Mouse (Mus musculus): ENCODE results near the gene Chd2. TPM values are rescaled to one million over a fixed set of nuclear protein-coding genes. Genes with fewer than 3 reads are reported as not detected.

Chd2 gene
- polyA plus RNA-seq, 1 experiment from 2014 or later: 70.9 TPM

- WGBS: under 1% methylated on average over 58 of the region's 80 CpGs
- Histone ChIP-seq H3K9ac (ENCODE audit: low read depth, low read length) (peak overlapping the region; percentile 100), H3K36me3 (ENCODE audit: control insufficient read depth, insufficient read depth, low read length) (peaks cover 2% of the 10 kb centered on the region), H3K4me3 (ENCODE audit: low read length) (peak overlapping the region; percentile 97), H3K4me1 (ENCODE audit: control insufficient read depth, insufficient read depth, low read length) (peaks cover 9% of the 10 kb centered on the region), H3K27ac (ENCODE audit: low read depth, low read length) (peak overlapping the region; percentile 98), H3K27me3 (ENCODE audit: control insufficient read depth, insufficient read depth, low read length) (no peaks in the 10 kb centered on the region), H3K9me3 (ENCODE audit: control insufficient read depth, low read length) (no peaks in the 10 kb centered on the region), H3K4me2 (replicated peaks; ENCODE audit: low read depth, low read length) (no peak overlapping the region; the same call in 1 of the 2 replicates)
- peak; percentile 11; the same call in 1 of the 2 replicates for ATAC-seq (ENCODE audit: low FRiP score, low TSS enrichment)
Measured at GRCm38 (mm10) chr7:73557671-73558265, 16.1 kb upstream of the Chd2 start.

- Histone ChIP-seq H3K36me3 (ENCODE audit: control insufficient read depth, insufficient read depth, low read length) (peaks cover 5% of the 10 kb centered on the region), H3K4me1 (ENCODE audit: control insufficient read depth, insufficient read depth, low read length) (peaks cover 15% of the 10 kb centered on the region), H3K9ac (ENCODE audit: low read depth, low read length) (peak overlapping the region; percentile 100), H3K9me3 (ENCODE audit: control insufficient read depth, low read length) (no peaks in the 10 kb centered on the region), H3K4me2 (replicated peaks; ENCODE audit: low read depth, low read length) (peak overlapping the region; percentile 48), H3K27me3 (ENCODE audit: control insufficient read depth, insufficient read depth, low read length) (no peaks in the 10 kb centered on the region), H3K4me3 (ENCODE audit: low read length) (peak overlapping the region; percentile 97), H3K27ac (ENCODE audit: low read depth, low read length) (peak overlapping the region; percentile 98)
- ATAC-seq (ENCODE audit: low FRiP score, low TSS enrichment): no peak
- under 1% methylated on average over 25 of the region's 25 CpGs for WGBS
Measured at GRCm38 (mm10) chr7:73556688-73557667, 15.3 kb upstream of the Chd2 start.

- H3K9ac ChIP-seq (ENCODE audit: low read depth, low read length): peak overlapping the region; percentile 100
- H3K4me3 ChIP-seq (ENCODE audit: low read length): peak overlapping the region; percentile 97
- no peak overlapping the region for H3K27ac ChIP-seq (ENCODE audit: low read depth, low read length)
- H3K4me2 ChIP-seq (replicated peaks; ENCODE audit: low read depth, low read length): peak overlapping the region; percentile 48
- peaks cover 12% of the 10 kb centered on the region for H3K36me3 ChIP-seq (ENCODE audit: control insufficient read depth, insufficient read depth, low read length)
- no peaks in the 10 kb centered on the region for H3K9me3 ChIP-seq (ENCODE audit: control insufficient read depth, low read length)
- H3K4me1 ChIP-seq (ENCODE audit: control insufficient read depth, insufficient read depth, low read length): peaks cover 15% of the 10 kb centered on the region
- no peak for ATAC-seq (ENCODE audit: low FRiP score, low TSS enrichment)
- H3K27me3 ChIP-seq (ENCODE audit: control insufficient read depth, insufficient read depth, low read length): no peaks in the 10 kb centered on the region
- 9% methylated on average over 4 of the region's 4 CpGs for whole genome bisulfite sequencing
Measured at GRCm38 (mm10) chr7:73555918-73556580, 14.4 kb upstream of the Chd2 start.

GRCm38 (mm10) chr7:73554849-73555248 lies 13.2 kb upstream of the Chd2 start:
- H3K9ac ChIP-seq (ENCODE audit: low read depth, low read length): no peak overlapping the region
- no peak overlapping the region for H3K4me3 ChIP-seq (ENCODE audit: low read length)

GRCm38 (mm10) chr7:73553160-73553559 lies 11.5 kb upstream of the Chd2 start:
- ATAC-seq (ENCODE audit: low FRiP score, low TSS enrichment): no peak
- Histone ChIP-seq H3K9me3 (ENCODE audit: control insufficient read depth, low read length) (no peaks in the 10 kb centered on the region), H3K9ac (ENCODE audit: low read depth, low read length) (no peak overlapping the region), H3K4me2 (replicated peaks; ENCODE audit: low read depth, low read length) (no peak overlapping the region; the same call in 1 of the 2 replicates), H3K27ac (ENCODE audit: low read depth, low read length) (no peak overlapping the region), H3K36me3 (ENCODE audit: control insufficient read depth, insufficient read depth, low read length) (peaks cover 33% of the 10 kb centered on the region), H3K4me1 (ENCODE audit: control insufficient read depth, insufficient read depth, low read length) (peaks cover 8% of the 10 kb centered on the region), H3K4me3 (ENCODE audit: low read length) (no peak overlapping the region), H3K27me3 (ENCODE audit: control insufficient read depth, insufficient read depth, low read length) (no peaks in the 10 kb centered on the region)
- WGBS: 60% methylated on average over 2 of the region's 2 CpGs

More at GRCm38 (mm10) chr7:73554849-73555248, 13.2 kb upstream of the Chd2 start:
- Histone ChIP-seq H3K27ac (ENCODE audit: low read depth, low read length) (no peak overlapping the region), H3K27me3 (ENCODE audit: control insufficient read depth, insufficient read depth, low read length) (no peaks in the 10 kb centered on the region), H3K9me3 (ENCODE audit: control insufficient read depth, low read length) (no peaks in the 10 kb centered on the region), H3K4me1 (ENCODE audit: control insufficient read depth, insufficient read depth, low read length) (peaks cover 11% of the 10 kb centered on the region), H3K4me2 (replicated peaks; ENCODE audit: low read depth, low read length) (peak overlapping the region; percentile 25), H3K36me3 (ENCODE audit: control insufficient read depth, insufficient read depth, low read length) (peaks cover 18% of the 10 kb centered on the region)
- WGBS: 21% methylated on average over 2 of the region's 2 CpGs
- no peak for ATAC-seq (ENCODE audit: low FRiP score, low TSS enrichment)

GRCm38 (mm10) chr7:73552054-73552750 lies 10.6 kb upstream of the Chd2 start:
- WGBS: 82% methylated on average over 7 of the region's 7 CpGs
- peaks cover 8% of the 10 kb centered on the region for H3K4me1 ChIP-seq (ENCODE audit: control insufficient read depth, insufficient read depth, low read length)
- ATAC-seq (ENCODE audit: low FRiP score, low TSS enrichment): no peak
- no peaks in the 10 kb centered on the region for H3K9me3 ChIP-seq (ENCODE audit: control insufficient read depth, low read length)
- no peak overlapping the region for H3K9ac ChIP-seq (ENCODE audit: low read depth, low read length)
- no peak overlapping the region; the same call in 1 of the 2 replicates for H3K4me2 ChIP-seq (replicated peaks; ENCODE audit: low read depth, low read length)
- no peaks in the 10 kb centered on the region for H3K27me3 ChIP-seq (ENCODE audit: control insufficient read depth, insufficient read depth, low read length)
- H3K27ac ChIP-seq (ENCODE audit: low read depth, low read length): no peak overlapping the region
- 0 out of 2 replicates have a peak overlapping the region, but pooled peaks have one; percentile 16 for H3K4me3 ChIP-seq (ENCODE audit: low read length)
- H3K36me3 ChIP-seq (ENCODE audit: control insufficient read depth, insufficient read depth, low read length): peaks cover 36% of the 10 kb centered on the region

GRCm38 (mm10) chr7:73551370-73551769 lies 9.7 kb upstream of the Chd2 start:
- Histone ChIP-seq H3K27me3 (ENCODE audit: control insufficient read depth, insufficient read depth, low read length) (no peaks in the 10 kb centered on the region), H3K9ac (ENCODE audit: low read depth, low read length) (no peak overlapping the region), H3K9me3 (ENCODE audit: control insufficient read depth, low read length) (no peaks in the 10 kb centered on the region), H3K4me2 (replicated peaks; ENCODE audit: low read depth, low read length) (no peak overlapping the region), H3K4me3 (ENCODE audit: low read length) (no peak overlapping the region), H3K4me1 (ENCODE audit: control insufficient read depth, insufficient read depth, low read length) (peaks cover 8% of the 10 kb centered on the region), H3K36me3 (ENCODE audit: control insufficient read depth, insufficient read depth, low read length) (peaks cover 36% of the 10 kb centered on the region), H3K27ac (ENCODE audit: low read depth, low read length) (no peak overlapping the region)
- no peak for ATAC-seq (ENCODE audit: low FRiP score, low TSS enrichment)

GRCm38 (mm10) chr7:73548051-73548450 lies 6.4 kb upstream of the Chd2 start:
- Histone ChIP-seq H3K36me3 (ENCODE audit: control insufficient read depth, insufficient read depth, low read length) (peaks cover 51% of the 10 kb centered on the region), H3K27ac (ENCODE audit: low read depth, low read length) (no peak overlapping the region), H3K27me3 (ENCODE audit: control insufficient read depth, insufficient read depth, low read length) (no peaks in the 10 kb centered on the region), H3K4me3 (ENCODE audit: low read length) (no peak overlapping the region), H3K4me2 (replicated peaks; ENCODE audit: low read depth, low read length) (no peak overlapping the region), H3K9ac (ENCODE audit: low read depth, low read length) (no peak overlapping the region), H3K9me3 (ENCODE audit: control insufficient read depth, low read length) (no peaks in the 10 kb centered on the region), H3K4me1 (ENCODE audit: control insufficient read depth, insufficient read depth, low read length) (peaks cover 8% of the 10 kb centered on the region)
- 81% methylated on average over 2 of the region's 2 CpGs for WGBS
- ATAC-seq (ENCODE audit: low FRiP score, low TSS enrichment): no peak
